Mouse (Mus musculus) midbrain, embryonic 11.5 days (tissue): ENCODE results near the gene Hrh3. TPM values are rescaled to one million over a fixed set of nuclear protein-coding genes. Genes with fewer than 3 reads are reported as not detected.
A peak's percentile ranks its signal among the peaks of the same experiment; 100 is the strongest.

Experiments
- ATAC-seq: fragments of 200-750 bp; cut with Nextera tagmentation; 2 replicates; pipeline ENCODE4 v1.8.0; 2017; ENCODE audit warnings: moderate TSS enrichment, moderate library complexity; ENCODE audit not compliant: low FRiP score
- DNase-seq: peaks from one replicate; pipeline ENCODE4 v3.0.0; 2015; ENCODE audit warnings: low spot score; ENCODE audit errors: missing footprints
- H3K27ac ChIP-seq: fragments of 300-500 bp; sonication (generic); 2 replicates; pipeline ENCODE4 v1.5.1; 2014; ENCODE audit warnings: low read depth, low read length
- H3K27me3 ChIP-seq: fragments of 300-500 bp; sonication (generic); 2 replicates; pipeline ENCODE4 v1.6.1; 2014; ENCODE audit warnings: mild to moderate bottlenecking, low read length, moderate library complexity, mixed read lengths; ENCODE audit not compliant: control insufficient read depth, insufficient read depth
- H3K36me3 ChIP-seq: fragments of 300-500 bp; sonication (generic); 2 replicates; pipeline ENCODE4 v1.6.1; 2014; ENCODE audit warnings: mild to moderate bottlenecking, low read length, moderate library complexity, mixed read lengths; ENCODE audit not compliant: control insufficient read depth, insufficient read depth
- H3K4me1 ChIP-seq: fragments of 300-500 bp; sonication (generic); 2 replicates; pipeline ENCODE4 v1.6.1; 2014; ENCODE audit warnings: low read length; ENCODE audit not compliant: control insufficient read depth, insufficient read depth
- H3K4me2 ChIP-seq: fragments of 300-500 bp; sonication (generic); 2 replicates; pipeline ENCODE4 v1.6.1; 2014; ENCODE audit warnings: mild to moderate bottlenecking, moderate library complexity
- H3K4me3 ChIP-seq: fragments of 300-500 bp; sonication (generic); 2 replicates; pipeline ENCODE4 v1.5.1; 2014; ENCODE audit warnings: low read depth, low read length
- H3K9ac ChIP-seq: fragments of 300-500 bp; sonication (generic); 2 replicates; pipeline ENCODE4 v1.6.1; 2014; ENCODE audit warnings: low read length
- H3K9me3 ChIP-seq: fragments of 300-500 bp; sonication (generic); 2 replicates; pipeline ENCODE4 v1.6.1; 2016; ENCODE audit warnings: low read length; ENCODE audit not compliant: control insufficient read depth
- WGBS: fragments of 180-500 bp; shearing (Covaris S2); extraction: QIAGEN DNeasy Blood & Tissue Kit; methylation state at CpG from one replicate; pipeline ENCODE4 v1.1.7; 2014; 5-methylcytosine and 5-hydroxymethylcytosine counted together
- polyA plus RNA-seq: library from polyadenylated mRNA; unstranded; fragments of >200 nt; fragmentation: Nextera tagmentation; extraction: Ambion mirVana; gene quantifications from 2 replicates; pipeline ENCODE4 v1.2.1, GENCODE M21; 2014

The Hrh3 gene
- polyA plus RNA-seq, 1 experiment from 2014 or later, result 3.0 TPM

DNA sequence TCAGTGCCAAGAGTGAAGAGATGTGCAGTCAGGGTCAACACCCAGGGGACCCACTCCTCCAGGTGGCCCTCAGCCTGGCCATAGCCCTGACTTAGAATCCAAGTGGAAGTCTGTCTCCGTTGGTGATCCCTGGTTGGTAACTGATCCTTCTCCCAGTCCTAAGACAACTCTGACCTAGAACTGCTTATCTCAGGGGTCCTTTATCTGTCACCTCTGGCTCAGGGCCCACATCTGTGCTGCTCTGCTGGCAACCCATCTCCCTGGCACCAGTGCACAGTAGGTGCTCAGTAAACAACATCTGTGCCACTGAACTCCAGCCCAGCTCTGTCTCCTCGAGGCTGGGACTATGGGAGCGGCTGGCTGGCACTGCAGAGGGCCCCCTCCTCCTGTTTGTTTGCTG, 6.7 kb downstream of the Hrh3 start:
- Histone ChIP-seq H3K36me3 (no peaks in the 10 kb centered on the region), H3K4me2 (no peak overlapping the region), H3K9me3 (no peaks in the 10 kb centered on the region), H3K4me3 (no peak overlapping the region), H3K27me3 (peaks cover 17% of the 10 kb centered on the region), H3K9ac (no peak overlapping the region), H3K4me1 (peaks cover 6% of the 10 kb centered on the region), H3K27ac (no peak overlapping the region)
- ATAC-seq, result no peak
- DNase-seq, result no peak
- WGBS, result 45% methylated on average over 3 of the region's 3 CpGs

DNA sequence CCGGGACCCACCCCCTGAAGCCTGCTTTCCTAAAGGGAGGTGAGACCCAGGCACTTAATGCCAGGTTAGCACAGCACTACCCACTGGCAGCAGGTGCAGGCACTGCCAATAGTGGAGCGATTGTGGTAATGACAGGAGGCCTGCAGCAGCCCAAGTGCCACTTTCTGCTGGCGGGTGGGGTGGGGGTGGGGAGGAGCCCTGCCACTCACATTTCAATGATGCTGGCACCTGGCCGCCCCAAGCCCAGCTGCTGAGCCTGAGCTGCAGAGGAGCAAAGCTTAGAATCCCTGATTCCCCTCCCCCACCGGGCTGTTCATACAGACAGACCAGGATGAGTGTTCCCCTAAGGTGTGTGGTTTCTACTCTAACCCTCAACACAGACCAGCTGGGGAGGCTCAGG, 8.6 kb downstream of the Hrh3 start:
- no peak overlapping the region for H3K27ac ChIP-seq
- no peak overlapping the region for H3K4me2 ChIP-seq
- WGBS, result 38% methylated on average over 5 of the region's 5 CpGs
- DNase-seq (no peak), ATAC-seq (peak; percentile 17; the same call in 1 of the 2 replicates)
- peaks cover 6% of the 10 kb centered on the region for H3K4me1 ChIP-seq
- H3K9me3 ChIP-seq, result no peaks in the 10 kb centered on the region
- no peak overlapping the region for H3K9ac ChIP-seq
- H3K4me3 ChIP-seq, result no peak overlapping the region
- peaks cover 4% of the 10 kb centered on the region; the same call in 1 of the 2 replicates for H3K27me3 ChIP-seq
- no peaks in the 10 kb centered on the region for H3K36me3 ChIP-seq

DNA sequence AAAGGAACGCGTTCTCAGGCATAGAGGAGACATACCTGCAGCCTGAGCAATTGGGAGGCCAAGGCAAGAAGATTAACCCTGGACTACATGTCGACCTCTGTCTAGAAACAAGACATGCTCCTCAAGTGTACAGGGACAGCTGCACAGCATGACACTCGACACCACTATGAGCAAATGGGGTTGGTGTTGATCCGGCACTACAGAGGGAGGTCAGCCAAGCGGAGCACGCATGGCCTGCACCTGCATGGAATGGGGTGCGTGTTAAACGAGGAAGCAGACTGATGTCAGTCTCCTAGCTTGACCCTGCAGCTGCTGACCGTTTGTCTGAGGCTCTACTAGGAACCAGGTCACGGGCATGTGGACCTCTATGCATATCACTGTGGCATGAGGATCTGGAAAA, 14.0 kb downstream of the Hrh3 start:
- H3K9me3 ChIP-seq, result no peaks in the 10 kb centered on the region
- H3K27ac ChIP-seq, result no peak overlapping the region
- H3K4me1 ChIP-seq, result peaks cover 2% of the 10 kb centered on the region; the same call in 1 of the 2 replicates
- ATAC-seq, result no peak
- no peaks in the 10 kb centered on the region for H3K27me3 ChIP-seq
- WGBS, result 70% methylated on average over 11 of the region's 11 CpGs
- no peak for DNase-seq
- H3K9ac ChIP-seq, result no peak overlapping the region
- H3K36me3 ChIP-seq, result no peaks in the 10 kb centered on the region
- H3K4me2 ChIP-seq, result no peak overlapping the region
- H3K4me3 ChIP-seq, result no peak overlapping the region

DNA sequence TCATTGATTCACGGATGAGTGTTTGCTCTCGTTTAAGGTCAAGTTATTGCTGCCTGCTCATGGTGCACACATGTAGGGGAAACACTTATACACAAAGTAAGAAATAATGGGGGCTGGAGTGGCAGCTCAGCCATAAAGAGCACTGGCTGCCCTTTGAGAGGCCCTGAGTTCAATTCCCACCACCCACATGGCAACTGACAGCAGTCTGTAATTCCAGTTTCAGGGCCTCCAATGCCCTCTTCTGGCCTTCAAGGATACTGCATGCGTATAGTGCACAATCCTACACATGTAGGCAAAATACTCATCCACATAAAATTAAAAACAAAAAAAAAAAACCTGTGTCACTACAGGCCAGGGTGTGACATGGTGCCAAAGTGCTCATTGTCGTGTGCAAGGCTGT, 16.8 kb downstream of the Hrh3 start:
- H3K4me2 ChIP-seq, result no peak overlapping the region
- no peak overlapping the region for H3K4me3 ChIP-seq
- 95% methylated on average over 4 of the region's 4 CpGs for WGBS
- DNase-seq (peak; percentile 80), ATAC-seq (no peak)
- H3K9ac ChIP-seq, result no peak overlapping the region
- H3K9me3 ChIP-seq, result no peaks in the 10 kb centered on the region
- H3K27me3 ChIP-seq, result no peaks in the 10 kb centered on the region
- H3K4me1 ChIP-seq, result peaks cover 2% of the 10 kb centered on the region; the same call in 1 of the 2 replicates
- H3K36me3 ChIP-seq, result no peaks in the 10 kb centered on the region
- H3K27ac ChIP-seq, result no peak overlapping the region

DNA sequence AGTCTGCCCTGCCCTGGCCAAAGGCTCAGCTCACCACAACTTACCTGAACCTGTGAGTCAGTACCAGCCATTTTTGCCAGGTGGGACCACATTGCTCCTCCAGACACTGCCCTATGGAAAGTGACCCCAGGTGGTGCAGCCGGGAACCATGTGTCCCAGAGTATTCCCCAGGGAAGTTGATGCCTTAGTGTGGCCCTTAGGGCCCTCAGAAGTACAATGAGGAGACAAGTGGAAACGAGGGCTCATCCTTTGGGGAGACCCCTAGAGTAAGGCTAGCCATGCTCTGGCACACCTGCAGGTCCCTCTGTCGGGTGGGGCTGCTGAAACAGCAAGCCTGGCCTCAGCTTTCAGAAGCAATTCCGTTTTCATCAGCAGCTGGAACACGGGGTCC, 17.7 kb downstream of the Hrh3 start:
- H3K27me3 ChIP-seq, result no peaks in the 10 kb centered on the region
- ATAC-seq (no peak), DNase-seq (peak; percentile 82)
- H3K4me1 ChIP-seq, result peaks cover 2% of the 10 kb centered on the region; the same call in 1 of the 2 replicates
- no peaks in the 10 kb centered on the region for H3K36me3 ChIP-seq
- no peak overlapping the region for H3K9ac ChIP-seq
- no peak overlapping the region for H3K27ac ChIP-seq
- 82% methylated on average over 5 of the region's 5 CpGs for WGBS
- no peak overlapping the region for H3K4me2 ChIP-seq
- no peaks in the 10 kb centered on the region for H3K9me3 ChIP-seq
- no peak overlapping the region for H3K4me3 ChIP-seq

DNA sequence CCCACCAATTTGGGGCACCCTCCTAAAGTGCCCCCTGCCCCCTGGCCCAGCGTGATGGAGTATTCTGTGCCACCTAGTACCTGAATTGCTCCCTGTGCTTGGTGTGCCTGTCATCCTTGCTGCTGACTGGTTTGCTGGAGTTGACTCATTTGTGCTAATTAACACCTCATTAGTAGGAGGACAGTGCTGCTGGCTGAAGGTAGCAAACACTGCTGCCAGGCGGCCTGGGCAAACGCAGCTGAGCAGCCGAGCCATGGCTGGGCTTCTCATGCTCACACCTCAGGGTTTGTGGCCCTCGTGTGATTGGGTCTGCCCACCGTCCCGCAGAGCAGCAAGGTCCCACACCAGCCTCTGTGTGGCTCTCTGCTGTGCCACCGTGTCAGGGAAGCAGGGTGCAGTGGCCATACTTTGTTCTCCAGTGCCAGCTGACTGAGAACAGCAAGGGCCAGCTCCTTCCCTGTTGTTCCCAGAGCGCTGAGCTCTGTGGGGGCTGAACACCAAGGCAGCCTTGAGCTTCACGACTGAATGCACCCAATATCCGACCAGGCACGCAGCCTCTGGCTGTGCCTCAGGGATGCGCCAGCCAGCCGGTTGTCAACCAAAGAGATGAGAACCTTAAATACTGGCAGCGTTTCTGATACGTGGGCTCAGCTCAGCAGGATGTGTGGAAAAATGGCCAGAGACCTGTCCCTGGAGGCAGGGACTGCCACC, 18.2 kb downstream of the Hrh3 start:
- no peak overlapping the region for H3K4me3 ChIP-seq
- DNase-seq (no peak), ATAC-seq (no peak)
- no peak overlapping the region for H3K4me2 ChIP-seq
- H3K27ac ChIP-seq, result no peak overlapping the region
- H3K9me3 ChIP-seq, result no peaks in the 10 kb centered on the region
- no peaks in the 10 kb centered on the region for H3K27me3 ChIP-seq
- 76% methylated on average over 16 of the region's 16 CpGs for WGBS
- peaks cover 2% of the 10 kb centered on the region; the same call in 1 of the 2 replicates for H3K4me1 ChIP-seq
- no peak overlapping the region for H3K9ac ChIP-seq
- H3K36me3 ChIP-seq, result no peaks in the 10 kb centered on the region

DNA sequence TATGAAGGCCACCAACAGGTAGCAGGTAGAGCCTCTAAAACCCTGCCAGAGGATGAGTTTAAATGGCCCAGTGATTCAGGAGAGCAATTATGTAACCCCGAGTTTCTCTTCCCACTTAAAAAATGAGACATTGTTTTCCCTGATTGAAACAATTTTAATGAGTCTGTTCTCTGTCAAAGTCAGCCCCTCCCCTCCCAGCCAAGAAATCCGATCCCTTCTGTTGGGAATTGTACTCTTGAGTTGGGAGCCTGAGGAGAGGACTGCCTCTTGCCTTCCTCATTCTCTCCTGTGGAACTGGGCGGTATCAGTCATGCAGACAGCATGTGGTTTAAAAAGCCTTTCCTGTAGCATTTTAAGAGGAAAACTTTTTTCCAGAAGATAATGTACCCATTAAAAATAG, 19.7 kb downstream of the Hrh3 start:
- Histone ChIP-seq H3K36me3 (no peaks in the 10 kb centered on the region), H3K9ac (no peak overlapping the region), H3K4me3 (no peak overlapping the region), H3K27ac (no peak overlapping the region), H3K27me3 (no peaks in the 10 kb centered on the region), H3K4me2 (no peak overlapping the region), H3K9me3 (no peaks in the 10 kb centered on the region), H3K4me1 (peaks cover 2% of the 10 kb centered on the region; the same call in 1 of the 2 replicates)
- no peak for DNase-seq
- WGBS, result 54% methylated on average over 3 of the region's 3 CpGs
- no peak for ATAC-seq

DNA sequence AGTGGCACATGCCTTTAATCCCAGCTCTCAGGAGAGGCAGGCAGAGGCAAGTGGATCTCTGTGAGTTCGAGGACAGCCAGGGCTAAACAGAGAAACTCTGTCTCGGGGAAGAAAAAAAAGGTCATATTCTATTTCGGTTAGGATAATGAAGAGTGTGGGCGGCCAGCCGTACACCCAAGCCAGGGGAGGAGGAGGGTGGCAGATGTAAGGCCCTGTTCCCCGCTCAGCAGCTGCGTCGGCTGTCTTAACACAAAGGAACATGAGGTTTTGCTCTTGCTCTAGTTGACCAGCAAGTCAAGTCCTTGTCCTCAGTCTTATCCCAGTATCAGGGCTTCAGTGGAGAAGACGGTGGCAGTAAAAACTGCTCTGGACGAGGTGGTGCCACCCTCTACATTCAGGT, 21.2 kb downstream of the Hrh3 start:
- 86% methylated on average over 10 of the region's 10 CpGs for WGBS
- Histone ChIP-seq H3K9ac (no peak overlapping the region), H3K4me1 (no peaks in the 10 kb centered on the region), H3K9me3 (no peaks in the 10 kb centered on the region), H3K27ac (no peak overlapping the region), H3K36me3 (no peaks in the 10 kb centered on the region), H3K27me3 (no peaks in the 10 kb centered on the region), H3K4me2 (no peak overlapping the region), H3K4me3 (no peak overlapping the region)
- no peak for DNase-seq
- no peak for ATAC-seq

DNA sequence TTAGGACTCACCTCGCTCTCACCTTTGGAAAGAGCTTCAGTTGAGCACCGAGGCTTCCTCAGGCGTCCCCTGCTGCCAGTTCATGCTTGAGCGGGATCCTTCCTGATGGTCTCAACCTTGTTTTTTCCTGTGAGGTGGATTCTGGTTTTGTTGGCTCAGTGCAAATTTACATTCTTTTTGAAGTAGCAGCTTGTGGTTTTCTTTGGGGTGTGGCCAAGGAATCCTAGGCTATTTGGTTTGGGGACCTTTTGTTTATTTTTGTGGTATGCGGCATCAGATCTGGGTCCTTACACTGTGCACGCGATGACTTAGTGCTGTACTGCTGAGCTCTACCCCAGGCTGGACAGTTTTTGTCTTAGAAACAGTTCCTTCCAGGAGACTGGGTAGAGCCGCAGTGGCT, 23.6 kb downstream of the Hrh3 start:
- no peaks in the 10 kb centered on the region for H3K4me1 ChIP-seq
- H3K36me3 ChIP-seq, result no peaks in the 10 kb centered on the region
- peak; percentile 17 for DNase-seq
- H3K27ac ChIP-seq, result no peak overlapping the region
- 95% methylated on average over 8 of the region's 8 CpGs for WGBS
- no peak overlapping the region for H3K4me2 ChIP-seq
- H3K9ac ChIP-seq, result no peak overlapping the region
- ATAC-seq, result no peak
- H3K27me3 ChIP-seq, result no peaks in the 10 kb centered on the region
- H3K9me3 ChIP-seq, result no peaks in the 10 kb centered on the region
- H3K4me3 ChIP-seq, result no peak overlapping the region
